Comparison of ENCODE assay signal across 22 mouse cellular contexts in genomic region chr15:27441951-27442350, GRCm38 (mm10). TPM values are rescaled to one million over a fixed set of nuclear protein-coding genes. Genes with fewer than 3 reads are reported as not detected.
DNase-seq lines count a peak whose midpoint lies in the region; ATAC-seq and TF ChIP-seq lines count a peak whose summit lies in the region.
"Had no signal": no experiment of that assay in that cellular context is flagged by ENCODE, and none has a peak within 500 bp of the region (broad histone marks: within the 10 kb centered on the region; RNA-seq: fewer than 3 reads in every experiment).

No protein-coding gene starts in this region.

- no peak overlapping the region for H3K4me2 ChIP-seq in hindbrain, embryonic 12.5 days (replicated peaks)
- H3K4me2 ChIP-seq in hindbrain, embryonic 13.5 days = no peak overlapping the region
- no peak overlapping the region for H3K4me2 ChIP-seq in midbrain, postnatal 0 days (ENCODE audit: low read depth, low read length, poor library complexity, severe bottlenecking)
- no peak overlapping the region for H3K4me2 ChIP-seq in neural tube, embryonic 12.5 days (replicated peaks)
- H3K4me2 ChIP-seq: liver, embryonic 11.5 days; midbrain, embryonic 11.5 days had no signal

- no peaks in the 10 kb centered on the region for H3K27me3 ChIP-seq in hindbrain, embryonic 12.5 days
- no peaks in the 10 kb centered on the region for H3K27me3 ChIP-seq in hindbrain, embryonic 13.5 days
- H3K27me3 ChIP-seq in midbrain, postnatal 0 days (ENCODE audit: insufficient read depth, low read length) = no peaks in the 10 kb centered on the region
- no peaks in the 10 kb centered on the region for H3K27me3 ChIP-seq in midbrain, embryonic 10.5 days (ENCODE audit: low read depth, poor library complexity, severe bottlenecking)
- no peaks in the 10 kb centered on the region for H3K27me3 ChIP-seq in neural tube, embryonic 12.5 days (replicated peaks)

- no peak for TF ChIP-seq CTCF in midbrain, postnatal 0 days (IDR thresholded peaks at IDR 0.05)

- H3K9ac ChIP-seq in hindbrain, embryonic 12.5 days = no peak overlapping the region
- H3K9ac ChIP-seq in hindbrain, embryonic 13.5 days = no peak overlapping the region
- H3K9ac ChIP-seq in midbrain, postnatal 0 days (replicated peaks; ENCODE audit: low read length, poor library complexity, severe bottlenecking) = no peak overlapping the region
- no peak overlapping the region for H3K9ac ChIP-seq in neural tube, embryonic 12.5 days
- H3K9ac ChIP-seq: liver, postnatal 0 days had no signal

- 0 out of 2 replicates have a peak, but pooled peaks have one; percentile 63 for ATAC-seq in hindbrain, embryonic 12.5 days (ENCODE audit: low FRiP score)
- ATAC-seq in hindbrain, embryonic 13.5 days (ENCODE audit: low FRiP score) = no peak; the same call in 1 of the 2 replicates
- ATAC-seq in midbrain, postnatal 0 days (ENCODE audit: low FRiP score) = no peak
- peak; percentile 84 for ATAC-seq in neural tube, embryonic 12.5 days (ENCODE audit: low FRiP score, low read depth)
- ATAC-seq: forebrain, embryonic 16.5 days; liver, postnatal 0 days; lung, postnatal 0 days had no signal

- 74% methylated on average over 5 of the region's 5 CpGs for WGBS in hindbrain, embryonic 12.5 days
- WGBS in hindbrain, embryonic 13.5 days = 60% methylated on average over 5 of the region's 5 CpGs
- 83% methylated on average over 5 of the region's 5 CpGs for WGBS in midbrain, postnatal 0 days
- WGBS in midbrain, embryonic 10.5 days = 86% methylated on average over 5 of the region's 5 CpGs
- WGBS in neural tube, embryonic 12.5 days = 39% methylated on average over 5 of the region's 5 CpGs

- no peaks in the 10 kb centered on the region for H3K9me3 ChIP-seq in hindbrain, embryonic 12.5 days (replicated peaks)
- no peaks in the 10 kb centered on the region for H3K9me3 ChIP-seq in hindbrain, embryonic 13.5 days
- no peaks in the 10 kb centered on the region for H3K9me3 ChIP-seq in midbrain, postnatal 0 days (ENCODE audit: low read length)
- H3K9me3 ChIP-seq in midbrain, embryonic 10.5 days (replicated peaks) = no peaks in the 10 kb centered on the region
- no peaks in the 10 kb centered on the region for H3K9me3 ChIP-seq in neural tube, embryonic 12.5 days
- H3K9me3 ChIP-seq: embryonic facial prominence, embryonic 10.5 days had no signal

- H3K36me3 ChIP-seq in hindbrain, embryonic 12.5 days = no peaks in the 10 kb centered on the region
- no peaks in the 10 kb centered on the region for H3K36me3 ChIP-seq in hindbrain, embryonic 13.5 days
- no peaks in the 10 kb centered on the region for H3K36me3 ChIP-seq in midbrain, postnatal 0 days (ENCODE audit: insufficient read depth, low read length)
- H3K36me3 ChIP-seq in midbrain, embryonic 10.5 days = no peaks in the 10 kb centered on the region
- H3K36me3 ChIP-seq in neural tube, embryonic 12.5 days = no peaks in the 10 kb centered on the region
- H3K36me3 ChIP-seq: embryonic facial prominence, embryonic 10.5 days had no signal

- no peaks in the 10 kb centered on the region for H3K4me1 ChIP-seq in hindbrain, embryonic 12.5 days
- no peaks in the 10 kb centered on the region for H3K4me1 ChIP-seq in hindbrain, embryonic 13.5 days (replicated peaks)
- no peaks in the 10 kb centered on the region for H3K4me1 ChIP-seq in midbrain, postnatal 0 days (ENCODE audit: insufficient read depth, low read length)
- H3K4me1 ChIP-seq in midbrain, embryonic 10.5 days = no peaks in the 10 kb centered on the region
- no peaks in the 10 kb centered on the region for H3K4me1 ChIP-seq in neural tube, embryonic 12.5 days
- H3K4me1 ChIP-seq: embryonic facial prominence, embryonic 10.5 days had no signal

- H3K27ac ChIP-seq in hindbrain, embryonic 12.5 days = no peak overlapping the region
- H3K27ac ChIP-seq in hindbrain, embryonic 13.5 days = no peak overlapping the region
- no peak overlapping the region for H3K27ac ChIP-seq in midbrain, postnatal 0 days (ENCODE audit: low read depth, low read length)
- no peak overlapping the region for H3K27ac ChIP-seq in midbrain, embryonic 10.5 days (replicated peaks)
- H3K27ac ChIP-seq in neural tube, embryonic 12.5 days = no peak overlapping the region
- H3K27ac ChIP-seq: embryonic facial prominence, embryonic 10.5 days; heart, adult 2 months; macrophage had no signal

- peak; percentile 8 for DNase-seq in midbrain, postnatal 0 days (ENCODE audit: low spot score)
- no peak for DNase-seq in midbrain, embryonic 10.5 days (ENCODE audit: low spot score)
- DNase-seq in liver = no peak
- DNase-seq in heart, postnatal 10 days = no peak
- DNase-seq: cerebellum, adult 11-12 months; cerebellum, postnatal 10 days; gastrocnemius, postnatal 25 days; heart, adult 2 months; heart, postnatal 36 days; kidney, adult 18-20 months; kidney, postnatal 36 days; layer of hippocampus, postnatal 36 days; liver, postnatal 0 days had no signal

- intact Hi-C loops in heart, postnatal 10 days (cut with DNase I) = no loop called here

- no peak overlapping the region for H3K4me3 ChIP-seq in hindbrain, embryonic 12.5 days
- no peak overlapping the region for H3K4me3 ChIP-seq in hindbrain, embryonic 13.5 days
- no peak overlapping the region for H3K4me3 ChIP-seq in midbrain, postnatal 0 days (ENCODE audit: low read depth, low read length)
- no peak overlapping the region for H3K4me3 ChIP-seq in midbrain, embryonic 10.5 days
- no peak overlapping the region for H3K4me3 ChIP-seq in neural tube, embryonic 12.5 days
- H3K4me3 ChIP-seq: embryonic facial prominence, embryonic 10.5 days; heart, adult 2 months had no signal

RNA-seq across cellular contexts. Expression of gene Ank, which starts 24.5 kb away (rescaled TPM):
- polyA plus RNA-seq in hindbrain, embryonic 12.5 days (2016; fragmentation: Nextera tagmentation; extraction: Ambion mirVana) = 15.2 and 15.7 TPM in 2 replicates
- polyA plus RNA-seq in hindbrain, embryonic 13.5 days (2015; fragmentation: Nextera tagmentation; extraction: Ambion mirVana) = 13.2 and 13.3 TPM in 2 replicates
- total RNA-seq in midbrain, postnatal 0 days (2014; rRNA removed) = 24.1 and 28.4 TPM in 2 replicates
- 15.7 and 15.8 TPM in 2 replicates for polyA plus RNA-seq in midbrain, postnatal 0 days (2015; fragmentation: Nextera tagmentation; extraction: Ambion mirVana)
- polyA plus RNA-seq in midbrain, embryonic 10.5 days (2016; fragmentation: Nextera tagmentation; extraction: Ambion mirVana) = 6.3 and 6.4 TPM in 2 replicates
- polyA plus RNA-seq in neural tube, embryonic 12.5 days (2016; fragmentation: Nextera tagmentation; extraction: Ambion mirVana) = 12.3 and 13.6 TPM in 2 replicates
- total RNA-seq in heart, postnatal 10 days (2021) = 100 to 1,000 TPM; 125 to 149 TPM

Comparison
In these comparisons a context has a peak if more than half of its experiments do, and no peak if none do; other contexts are left out.
1. ATAC-seq: peak in hindbrain, embryonic 12.5 days (single experiment) and neural tube, embryonic 12.5 days (single experiment); none in hindbrain, embryonic 13.5 days (single experiment) and midbrain, postnatal 0 days (single experiment).